Mouse (Mus musculus) heart, adult 11 months (tissue): Measurements from ENCODE around the gene Cep85l.

Experiments used
- DNase-seq: peaks from one replicate; pipeline ENCODE4 v3.0.0; 2022

The Cep85l gene

DNA sequence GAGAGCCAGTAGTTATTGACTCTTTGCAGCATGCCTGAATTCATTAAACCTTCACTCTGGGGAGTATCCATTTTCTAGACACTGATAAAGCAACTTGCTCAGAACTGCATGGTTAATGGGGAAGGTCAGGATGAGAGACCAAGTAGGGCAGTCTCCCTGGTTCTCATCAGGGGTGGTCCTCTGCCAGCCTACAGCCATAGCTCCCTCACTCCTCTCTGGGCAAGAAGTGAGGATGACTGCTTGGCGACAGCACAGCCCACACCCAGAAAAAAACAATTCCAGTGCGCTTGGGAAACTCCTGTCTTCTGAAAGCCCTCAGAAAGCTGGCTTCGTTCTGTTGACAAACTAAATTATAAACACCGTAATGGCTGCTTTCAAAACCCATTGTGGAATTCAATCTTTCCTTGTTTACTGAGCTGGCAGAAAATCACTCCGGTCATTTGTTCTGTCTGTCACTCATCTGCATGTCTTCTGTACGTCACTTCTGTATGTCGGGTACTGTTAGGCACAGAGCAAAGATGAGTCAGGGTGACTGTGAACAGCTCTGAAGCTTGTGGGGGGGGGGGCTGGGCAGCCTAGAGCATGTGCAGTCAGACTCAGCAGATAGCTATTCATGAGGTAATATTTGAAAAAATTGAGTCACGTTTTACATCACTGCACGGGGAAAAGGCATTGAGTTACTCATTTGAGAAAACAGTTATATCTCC, 15.3 kb upstream of the Cep85l start:
- DNase-seq = peak; percentile 53

DNA sequence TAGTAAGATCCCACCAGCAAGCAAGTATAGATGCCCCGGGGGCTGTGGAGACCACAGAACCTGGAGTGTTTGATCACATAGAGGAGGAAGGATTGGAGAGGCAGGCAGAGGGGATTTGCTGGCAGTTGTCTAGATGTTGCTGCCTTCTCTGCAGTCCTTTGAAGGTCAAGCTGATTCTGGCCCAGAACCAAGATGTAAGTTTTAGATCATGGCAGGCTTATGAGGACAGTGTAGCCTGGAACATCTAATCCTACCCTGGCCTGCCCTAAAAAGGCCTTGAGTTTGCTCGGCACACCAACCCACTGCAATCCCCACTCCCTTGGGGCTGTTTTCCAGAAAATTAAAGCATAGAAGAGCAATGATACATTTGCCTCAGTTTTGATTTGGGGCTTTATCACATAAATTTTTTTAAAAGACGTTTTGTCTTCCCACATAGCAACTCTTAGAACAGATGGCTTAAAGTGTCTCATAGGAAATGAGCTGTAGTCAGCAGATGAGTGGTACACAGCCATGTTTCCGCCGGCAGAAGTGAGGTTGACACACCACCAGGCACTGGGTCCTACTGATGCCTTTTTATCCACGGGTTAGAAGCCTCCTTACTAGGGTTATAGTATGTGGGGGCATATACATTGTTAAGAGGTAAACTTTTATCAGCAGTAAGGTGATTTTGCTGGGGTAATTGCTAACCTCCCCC, 8.6 kb upstream of the Cep85l start:
- DNase-seq = peak; percentile 56

DNA sequence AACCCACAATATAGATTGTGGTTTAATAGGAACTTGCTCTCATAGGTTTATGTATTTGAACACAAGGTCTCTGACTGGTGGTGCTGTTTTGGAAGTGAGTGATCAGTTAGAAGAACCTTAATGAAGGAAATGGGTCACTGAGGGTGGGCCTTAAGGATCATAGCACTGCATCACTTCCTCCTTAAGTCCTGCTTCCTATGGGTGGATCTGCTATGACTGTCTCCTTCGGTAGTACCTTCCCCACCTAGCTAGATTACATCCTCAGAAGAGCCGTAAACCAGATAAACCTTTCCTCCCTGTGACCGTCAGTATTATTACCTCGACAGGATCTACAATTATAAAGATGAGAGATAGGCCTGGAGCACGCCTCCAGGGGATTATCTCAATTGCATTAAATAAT, 5.7 kb upstream of the Cep85l start:
- DNase-seq = peak; percentile 78

DNA sequence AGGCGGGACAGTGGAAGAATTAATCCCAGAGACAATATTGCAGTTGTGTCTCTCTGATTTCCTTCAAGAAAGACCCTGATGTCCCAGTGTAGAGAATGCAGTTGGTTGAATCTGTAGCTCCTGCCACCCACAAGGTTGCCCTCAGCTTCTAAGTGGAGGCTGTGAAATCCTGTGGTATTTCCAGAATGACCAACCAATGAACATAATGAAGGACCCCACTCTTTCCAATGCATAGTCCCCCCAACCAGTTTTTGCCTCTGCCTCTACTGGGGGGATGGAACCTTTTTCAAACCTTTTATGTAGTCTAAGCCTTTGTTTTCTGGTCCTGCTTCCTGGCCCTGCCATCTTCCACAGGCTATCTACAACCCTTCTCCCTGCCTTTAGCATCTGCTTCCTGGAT, 5.1 kb upstream of the Cep85l start:
- peak; percentile 55 for DNase-seq

DNA sequence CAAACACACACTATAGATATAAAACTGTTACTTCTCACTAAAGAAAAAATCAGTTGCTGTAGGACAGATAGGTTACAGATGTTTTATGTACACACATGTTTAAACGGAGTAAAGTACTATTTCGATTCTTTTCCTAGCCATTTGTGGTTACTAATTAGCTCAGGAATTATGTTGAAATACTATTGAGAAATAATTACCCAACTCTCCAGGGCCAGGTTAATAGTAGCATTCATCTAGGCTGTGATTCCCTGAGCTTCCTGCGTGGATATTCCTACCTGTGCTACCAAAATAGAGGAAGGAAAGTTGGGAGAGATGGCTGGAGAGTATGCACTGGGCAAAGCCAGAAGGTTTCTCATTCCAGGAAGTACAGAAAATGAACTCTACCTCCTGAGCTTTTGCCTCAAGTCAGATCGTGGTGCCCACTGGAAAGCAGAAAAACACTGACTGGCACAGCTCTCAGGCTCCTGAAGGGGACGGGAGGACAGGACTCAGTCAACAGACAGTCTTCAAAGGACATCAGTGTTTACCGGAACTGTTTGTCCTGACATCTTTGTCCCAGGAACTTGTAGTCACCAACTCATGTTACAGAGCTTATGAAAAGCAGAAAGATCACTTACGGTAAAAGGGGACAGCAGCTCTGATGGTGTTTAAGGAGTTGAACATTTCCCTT, 3.1 kb upstream of the Cep85l start:
- DNase-seq = peak; percentile 58

DNA sequence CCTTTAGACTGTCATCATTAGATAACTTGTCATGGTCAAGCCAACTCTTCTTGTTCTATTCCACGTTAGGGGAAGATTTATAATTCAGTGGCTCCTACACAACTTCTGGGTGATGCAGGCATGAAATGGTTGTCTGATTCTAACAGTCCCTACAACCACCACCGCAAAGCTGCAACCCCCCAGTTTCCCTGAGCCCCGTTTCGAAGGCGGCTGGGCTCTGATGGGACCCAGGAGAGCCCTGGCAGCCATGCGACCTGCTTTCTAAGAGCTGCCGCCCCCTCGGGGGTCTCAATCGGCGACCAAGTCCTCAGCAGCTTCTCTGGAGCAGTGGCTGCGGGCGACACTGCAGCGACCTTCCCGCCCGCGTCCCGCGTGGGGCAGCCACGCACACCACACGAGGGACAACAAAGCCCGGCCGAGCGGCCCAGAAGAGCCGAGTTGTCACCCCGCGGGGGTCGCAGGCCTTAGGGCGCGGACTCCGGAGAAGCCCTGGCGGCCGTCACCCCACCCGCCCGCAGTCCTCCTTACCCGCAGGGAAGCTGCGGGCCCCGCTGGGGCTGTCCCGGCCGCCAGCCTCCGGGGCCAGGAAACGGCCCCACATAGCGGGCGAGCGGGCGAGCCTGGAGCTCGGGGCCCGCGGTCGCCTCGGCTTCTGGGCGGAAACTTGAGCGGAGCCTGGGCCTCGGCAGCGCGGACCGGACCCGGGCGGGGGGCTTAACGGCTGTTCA, 602 bp downstream of the Cep85l start:
- DNase-seq = no peak

DNA sequence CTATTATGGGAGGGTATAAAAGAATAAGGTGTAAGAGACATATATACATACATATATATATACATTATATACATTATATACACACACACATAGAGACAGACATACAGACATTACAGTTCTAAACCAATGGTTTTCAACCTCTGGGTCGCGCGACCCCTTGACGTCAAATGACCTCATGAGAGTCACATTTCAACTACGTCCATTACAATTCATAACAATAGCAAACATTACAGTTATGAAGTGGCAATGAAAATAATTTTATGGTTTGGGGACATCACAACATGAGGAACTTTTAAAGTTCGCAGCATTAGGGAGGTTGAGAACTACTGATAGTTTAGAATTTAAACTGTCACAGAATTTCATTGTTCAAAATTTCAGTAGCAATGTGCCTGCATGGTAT, 1.5 kb downstream of the Cep85l start:
- no peak for DNase-seq

DNA sequence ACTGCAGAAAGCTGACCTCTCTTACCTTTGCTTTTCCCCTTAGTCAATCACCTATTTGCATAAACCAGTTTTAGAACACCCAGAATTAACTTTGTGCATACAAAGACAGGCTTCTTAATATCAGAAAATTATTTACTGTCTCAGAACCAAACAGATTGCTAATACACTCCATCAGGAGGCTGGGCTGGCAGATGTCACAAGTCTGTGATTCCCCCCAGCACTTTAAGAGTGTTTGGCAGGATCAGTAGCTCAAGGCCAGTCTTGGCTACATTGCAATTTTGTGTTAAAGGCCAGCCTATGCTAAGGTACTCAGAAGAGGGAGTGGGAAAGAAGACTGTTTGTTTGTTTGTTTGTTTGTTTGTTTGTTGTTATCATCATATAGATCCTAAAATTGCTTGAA, 2.7 kb downstream of the Cep85l start:
- DNase-seq = no peak

DNA sequence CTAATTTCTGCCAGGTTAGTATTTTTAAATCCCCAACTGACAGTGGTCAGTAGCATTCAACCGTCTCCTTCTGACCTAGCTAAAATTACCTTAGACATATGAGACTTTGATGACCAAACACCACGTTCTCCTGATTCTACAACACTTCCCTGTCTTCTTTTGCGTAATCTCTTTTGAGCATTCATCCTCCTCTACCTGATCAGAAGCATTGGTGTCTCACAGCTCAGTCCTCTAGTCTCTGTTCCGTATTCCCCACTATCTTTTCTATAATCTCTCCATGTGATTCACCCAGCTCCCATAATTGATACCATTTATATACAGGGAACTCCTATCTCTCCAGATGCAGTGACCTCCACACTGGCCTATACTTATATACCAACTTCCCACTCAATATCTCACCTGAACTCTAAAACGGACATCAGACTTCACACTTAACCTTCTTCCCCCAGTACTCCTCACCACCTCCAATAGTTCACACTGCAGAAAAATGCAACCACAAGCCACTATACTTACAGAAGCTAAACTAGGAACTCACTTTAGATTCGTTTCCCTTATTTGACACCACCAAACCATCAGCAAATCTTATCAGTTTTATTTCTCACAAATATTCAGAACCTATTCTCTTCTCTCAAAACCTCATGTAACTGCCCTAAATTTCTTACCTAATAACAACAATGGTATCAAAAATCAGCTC, 5.7 kb downstream of the Cep85l start:
- DNase-seq = no peak

DNA sequence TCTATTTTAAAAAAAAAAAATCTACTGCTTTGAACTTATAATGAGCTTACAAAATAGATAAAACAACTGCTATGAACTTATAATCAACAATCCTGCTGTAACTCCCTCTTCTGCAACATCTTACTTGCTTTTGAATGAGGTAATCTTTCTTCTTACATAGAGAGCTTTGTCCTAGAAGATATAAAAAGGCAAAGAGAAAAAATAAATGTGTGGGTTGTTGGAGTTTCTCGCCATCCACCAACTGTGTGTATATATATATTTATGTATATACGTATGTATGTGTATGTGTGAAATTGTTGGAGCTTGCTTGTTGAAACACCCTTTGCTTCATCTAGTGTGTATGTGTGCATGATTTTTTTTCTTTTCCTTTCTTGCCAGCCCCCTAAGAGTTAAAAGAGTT, 12.5 kb downstream of the Cep85l start:
- no peak for DNase-seq

DNA sequence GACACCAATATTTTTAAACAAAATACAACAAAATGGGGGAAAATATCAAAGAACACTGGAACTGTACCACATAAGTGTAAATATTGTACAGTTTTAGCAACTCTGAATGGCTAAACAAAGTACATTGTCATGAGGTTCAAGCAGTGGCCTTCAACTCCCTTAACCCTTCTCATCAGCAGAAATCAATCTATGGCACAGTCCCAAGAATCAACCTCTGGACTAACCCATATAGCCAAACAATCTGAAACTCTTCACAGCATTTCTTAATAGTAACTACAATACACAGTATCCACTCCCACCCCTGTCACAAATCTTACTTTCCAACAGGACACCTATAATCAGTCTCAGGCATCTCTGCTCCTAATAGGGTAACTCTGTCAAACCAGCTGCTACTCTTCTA, 15.4 kb downstream of the Cep85l start:
- no peak for DNase-seq

DNA sequence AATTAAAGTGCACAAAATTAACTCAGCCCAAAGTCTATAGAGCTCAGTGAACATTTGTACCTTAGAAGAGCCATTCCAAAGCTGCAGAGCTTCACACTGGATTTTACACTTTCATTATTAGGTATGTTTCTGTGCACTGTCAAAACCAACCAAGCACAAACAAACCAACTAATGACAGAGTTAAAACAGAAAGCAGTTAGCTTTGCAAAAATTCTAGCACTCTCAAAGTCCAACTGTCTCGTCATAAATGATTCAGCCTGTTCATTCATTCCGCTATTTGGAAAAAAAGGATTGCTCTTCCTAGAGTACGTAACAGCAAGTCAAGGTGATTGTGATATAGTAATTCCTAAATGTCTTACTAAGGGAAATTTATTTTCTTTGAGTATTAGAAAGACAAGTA, 20.7 kb downstream of the Cep85l start:
- DNase-seq = no peak

DNA sequence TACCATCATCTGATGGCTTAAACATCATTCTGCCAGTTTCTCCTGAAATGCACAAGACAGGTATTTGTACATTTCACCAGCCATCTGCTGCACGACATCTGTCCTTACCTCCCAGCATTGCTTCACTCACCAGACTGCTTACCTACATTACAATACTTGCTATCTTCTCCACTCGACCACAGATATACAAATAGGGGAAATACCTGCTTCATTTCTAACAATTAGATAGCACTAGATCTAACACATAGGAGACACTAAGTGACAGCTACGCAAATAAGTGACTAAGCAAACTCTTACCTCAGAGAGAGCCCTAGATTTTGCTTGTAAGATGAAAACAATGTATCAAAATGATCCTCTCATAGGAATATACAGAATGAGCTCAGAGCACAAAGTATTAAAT, 26.1 kb downstream of the Cep85l start:
- DNase-seq = no peak

DNA sequence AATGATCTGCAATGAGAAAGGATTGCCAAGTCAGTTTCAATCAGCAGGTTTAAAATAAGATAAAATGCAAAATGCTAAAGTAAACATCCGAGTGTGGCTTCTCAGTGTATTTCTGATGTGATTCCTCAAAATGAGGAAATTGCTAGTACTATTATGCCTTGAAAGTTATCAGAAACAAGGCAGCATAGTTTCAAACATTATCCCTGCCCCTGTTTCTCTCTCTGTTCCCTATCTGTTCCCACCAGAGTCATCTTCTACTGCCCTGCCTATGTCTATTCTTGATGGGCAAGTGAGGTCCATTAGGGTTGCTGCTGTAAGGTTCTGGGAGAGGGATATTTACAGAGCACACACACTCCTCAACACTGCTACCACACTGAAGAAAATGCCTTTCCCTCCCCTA, 30.5 kb downstream of the Cep85l start:
- DNase-seq = no peak

DNA sequence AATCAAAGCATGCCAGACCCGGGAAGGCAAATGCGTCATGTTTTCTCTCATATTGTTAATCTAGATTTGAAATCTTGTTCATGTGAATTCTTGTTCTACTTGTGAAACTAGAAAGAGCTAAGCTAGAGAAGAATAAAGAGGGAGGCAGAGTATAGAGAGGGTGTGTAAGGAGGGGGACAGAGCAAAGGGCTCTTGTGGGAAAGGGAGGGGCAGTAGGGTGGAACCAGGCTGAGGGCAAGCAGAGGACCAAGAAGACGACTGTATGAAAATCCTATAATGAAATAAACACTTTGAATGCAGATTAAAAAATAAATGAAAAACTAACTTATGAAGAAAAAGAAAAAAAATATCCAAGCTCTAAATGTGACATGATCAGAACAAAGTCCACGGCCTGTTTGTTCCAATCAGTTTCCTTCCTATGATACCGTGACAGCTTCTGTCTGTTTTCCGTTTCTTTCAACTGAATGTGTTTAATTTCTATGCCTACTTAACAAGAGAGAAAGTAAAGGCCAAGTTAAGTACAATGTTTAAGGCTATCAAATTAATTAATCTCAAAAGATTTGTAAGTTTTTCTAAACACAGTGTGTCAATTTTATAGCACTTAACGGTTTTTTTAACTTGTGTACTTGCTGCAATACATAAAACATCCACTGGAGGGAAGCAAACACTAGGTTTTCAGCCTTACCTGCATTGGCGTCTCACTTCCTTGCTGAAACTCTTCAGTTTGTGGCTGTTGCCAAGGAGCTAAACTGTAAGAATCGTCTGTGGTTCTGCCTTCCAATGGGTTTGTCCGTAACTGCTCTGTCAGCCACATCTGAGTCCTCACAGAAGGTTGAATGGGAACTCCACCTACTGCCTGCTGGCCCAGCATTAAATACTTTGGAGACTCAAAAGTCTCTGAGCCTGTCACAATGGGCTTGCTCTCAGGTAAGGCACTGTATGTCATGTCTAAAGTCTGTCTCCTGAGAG, 31.7 kb downstream of the Cep85l start:
- DNase-seq = peak; percentile 91

DNA sequence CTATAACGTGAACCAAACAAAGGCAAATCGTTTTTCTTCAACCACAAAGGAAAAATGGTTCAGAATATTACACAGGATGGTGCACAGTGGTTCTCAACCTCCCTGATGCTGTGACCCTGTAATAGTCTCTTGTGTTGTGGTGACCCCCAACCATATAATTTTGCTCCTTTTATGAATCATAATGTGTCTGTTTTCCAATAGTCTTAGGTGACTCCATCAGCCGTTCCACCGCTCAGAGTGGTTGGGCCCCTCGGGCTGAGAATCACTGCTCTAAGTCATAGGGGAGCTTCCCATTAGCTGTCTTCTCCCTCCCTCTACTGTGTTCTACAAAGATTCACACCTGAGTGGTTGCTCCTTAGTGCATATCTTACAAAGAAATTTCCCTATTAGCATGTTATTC, 32.8 kb downstream of the Cep85l start:
- DNase-seq = no peak

DNA sequence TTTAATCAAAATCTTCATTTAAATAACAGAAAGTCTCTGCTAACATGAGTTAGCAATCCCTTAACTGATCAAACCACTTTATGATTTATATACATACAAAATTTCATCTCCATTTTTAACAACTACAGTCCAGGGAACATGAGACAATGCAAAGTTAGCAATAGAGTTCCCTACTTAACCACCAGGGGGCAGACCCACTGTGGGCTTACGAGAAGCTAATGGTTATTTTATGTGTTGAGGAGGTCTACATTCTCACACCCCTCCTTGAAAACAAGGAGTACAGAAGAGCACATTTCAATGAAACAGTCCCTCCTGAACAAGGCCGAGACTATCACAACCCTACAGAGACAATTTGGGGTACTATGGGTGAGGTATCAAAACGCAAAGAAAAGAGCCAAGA, 33.2 kb downstream of the Cep85l start:
- DNase-seq = peak; percentile 88

DNA sequence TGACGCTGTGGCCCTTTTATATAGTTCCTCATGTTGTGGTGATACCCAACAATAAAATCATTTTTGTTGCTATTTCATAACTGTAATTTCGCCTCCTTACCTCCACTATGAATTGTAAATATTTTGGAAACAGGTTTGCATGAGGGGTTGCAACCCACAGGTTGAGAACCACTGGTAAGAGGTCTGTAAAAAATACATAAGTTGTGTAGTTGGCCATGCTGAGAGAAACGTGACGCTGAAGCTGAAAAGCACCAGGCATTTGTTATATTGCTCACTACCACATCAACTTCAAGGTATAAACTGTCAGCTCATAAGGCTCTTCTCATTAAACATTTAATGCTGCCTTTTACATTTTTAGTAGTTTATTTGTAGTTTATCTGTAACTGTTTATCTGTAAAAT, 34.2 kb downstream of the Cep85l start:
- no peak for DNase-seq

DNA sequence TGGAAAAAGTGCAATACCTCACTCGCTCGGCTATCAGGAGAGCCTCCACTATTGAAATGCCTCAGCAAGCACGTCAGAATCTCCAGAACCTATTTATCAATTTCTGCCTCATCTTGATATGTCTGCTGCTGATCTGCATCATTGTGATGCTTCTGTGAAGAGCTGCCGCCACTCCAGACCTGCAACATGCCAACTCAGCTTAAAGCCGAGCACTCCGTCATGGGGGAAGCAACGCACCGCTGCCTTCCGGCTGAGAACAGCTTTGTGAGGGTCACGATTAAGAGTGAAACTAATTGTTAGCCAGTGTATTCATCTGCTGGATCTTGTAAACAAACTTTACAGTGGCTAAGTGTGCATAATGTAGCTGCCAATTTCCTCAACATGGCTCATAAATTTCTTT, 35.9 kb downstream of the Cep85l start:
- peak; percentile 91 for DNase-seq

DNA sequence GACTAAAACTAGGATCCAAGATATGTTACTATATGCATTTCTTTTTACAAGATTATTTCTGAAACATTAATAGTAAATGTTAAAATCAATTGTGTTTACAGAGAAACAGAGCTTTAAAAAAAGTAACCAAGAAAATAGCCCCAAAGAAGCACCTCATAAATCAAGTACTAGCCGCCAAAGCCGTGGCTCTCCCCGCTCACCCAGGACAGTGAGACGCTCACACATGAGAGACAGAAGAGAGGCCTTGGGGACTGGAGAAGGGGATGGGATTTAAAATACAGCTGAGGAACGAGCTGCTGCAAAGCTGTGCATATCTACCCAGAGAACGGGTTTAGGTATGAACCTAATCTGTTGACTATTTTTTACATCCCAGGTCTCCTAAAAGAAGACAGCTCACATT, 36.4 kb downstream of the Cep85l start:
- no peak for DNase-seq

DNA sequence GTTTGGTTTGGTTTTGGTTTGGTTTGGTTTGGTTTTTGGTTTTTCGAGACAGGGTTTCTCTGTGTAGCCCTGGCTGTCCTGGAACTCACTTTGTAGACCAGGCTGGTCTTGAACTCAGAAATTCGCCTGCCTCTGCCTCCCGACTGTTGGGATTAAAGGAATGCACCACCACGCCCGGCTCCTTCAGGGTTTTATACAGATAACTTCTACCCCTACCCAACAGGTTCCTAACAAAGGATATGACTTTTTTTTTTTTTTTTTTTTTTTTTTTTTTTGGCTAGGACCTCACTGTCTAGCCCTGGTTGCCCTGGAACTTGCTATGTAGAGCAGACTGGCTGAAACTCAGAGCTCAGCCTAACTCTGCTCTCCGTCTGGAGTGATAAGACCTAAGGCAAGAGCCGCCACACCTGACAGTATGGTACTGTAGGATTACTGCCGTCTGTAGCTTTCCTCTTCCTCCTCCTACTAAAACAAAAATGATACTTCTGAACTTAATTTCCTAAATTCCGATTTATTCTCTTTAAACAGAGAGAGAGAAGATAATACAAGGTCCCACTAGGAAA, 37.5 kb downstream of the Cep85l start:
- DNase-seq = peak; percentile 51
